Mouse (Mus musculus) left cerebral cortex, adult 9 months (tissue): ENCODE results near the gene Atxn7.

ENCODE experiments used
- DNase-seq, 2 experiments: peaks; one replicate each; pipeline ENCODE4 v3.0.0; 2022; ENCODE audit warnings: low spot score in 2 of 2

Atxn7 gene

DNA sequence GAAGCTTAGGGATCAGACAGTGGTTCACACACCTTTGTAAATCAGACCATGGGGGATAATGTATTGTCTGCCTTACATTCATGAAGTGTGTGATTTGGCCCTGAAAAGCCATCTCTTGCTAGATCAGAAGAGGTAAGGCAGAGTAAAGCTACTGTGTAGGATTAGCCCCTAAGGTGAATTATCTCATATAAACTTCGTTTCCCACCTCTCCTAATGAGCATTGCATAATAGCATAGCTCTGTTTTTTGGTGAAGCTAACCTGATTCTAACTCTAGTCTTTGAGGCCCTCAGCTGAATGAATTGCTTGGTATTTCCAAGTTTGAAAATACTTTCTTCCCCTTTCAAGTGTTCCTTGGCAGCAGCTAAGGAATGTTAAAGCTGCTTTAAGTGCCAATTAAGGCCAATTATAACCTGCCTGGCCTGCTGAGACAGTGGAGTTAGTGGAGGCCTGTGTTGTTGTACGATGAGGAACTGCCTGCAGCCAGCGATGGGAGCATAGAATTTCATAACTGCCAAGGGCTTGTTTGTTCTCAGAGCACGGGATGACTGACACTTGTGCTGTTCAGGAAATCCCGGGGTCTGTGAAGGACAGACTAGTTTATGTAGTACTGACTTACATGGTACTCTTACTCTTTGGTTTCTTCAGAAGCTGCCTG is 103.4 kb downstream of the Atxn7 start:
- no peak for DNase-seq

GRCm38 (mm10) chr14:14065142-14065498 is 103.9 kb downstream of the Atxn7 start:
- no peak for DNase-seq

DNA sequence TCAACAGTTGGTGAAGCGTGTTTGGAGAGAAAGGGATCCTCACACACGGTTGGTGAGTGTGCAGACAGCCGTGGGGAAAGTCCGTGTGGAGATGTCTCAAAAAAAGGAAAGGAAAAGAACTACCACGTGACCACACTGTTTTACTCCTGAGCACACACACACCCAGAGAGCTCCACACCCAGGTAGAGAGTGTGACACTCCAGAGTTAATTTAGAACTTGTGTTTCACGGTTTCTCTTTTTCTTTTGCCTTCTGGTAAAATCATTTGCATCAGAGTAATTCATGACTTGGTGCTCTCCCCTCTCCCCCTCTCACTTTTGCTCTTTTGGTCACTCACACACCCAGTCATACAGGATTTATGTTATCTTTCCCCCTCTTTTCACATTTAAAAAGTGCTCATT is 105.0 kb downstream of the Atxn7 start:
- DNase-seq: no peak

DNA sequence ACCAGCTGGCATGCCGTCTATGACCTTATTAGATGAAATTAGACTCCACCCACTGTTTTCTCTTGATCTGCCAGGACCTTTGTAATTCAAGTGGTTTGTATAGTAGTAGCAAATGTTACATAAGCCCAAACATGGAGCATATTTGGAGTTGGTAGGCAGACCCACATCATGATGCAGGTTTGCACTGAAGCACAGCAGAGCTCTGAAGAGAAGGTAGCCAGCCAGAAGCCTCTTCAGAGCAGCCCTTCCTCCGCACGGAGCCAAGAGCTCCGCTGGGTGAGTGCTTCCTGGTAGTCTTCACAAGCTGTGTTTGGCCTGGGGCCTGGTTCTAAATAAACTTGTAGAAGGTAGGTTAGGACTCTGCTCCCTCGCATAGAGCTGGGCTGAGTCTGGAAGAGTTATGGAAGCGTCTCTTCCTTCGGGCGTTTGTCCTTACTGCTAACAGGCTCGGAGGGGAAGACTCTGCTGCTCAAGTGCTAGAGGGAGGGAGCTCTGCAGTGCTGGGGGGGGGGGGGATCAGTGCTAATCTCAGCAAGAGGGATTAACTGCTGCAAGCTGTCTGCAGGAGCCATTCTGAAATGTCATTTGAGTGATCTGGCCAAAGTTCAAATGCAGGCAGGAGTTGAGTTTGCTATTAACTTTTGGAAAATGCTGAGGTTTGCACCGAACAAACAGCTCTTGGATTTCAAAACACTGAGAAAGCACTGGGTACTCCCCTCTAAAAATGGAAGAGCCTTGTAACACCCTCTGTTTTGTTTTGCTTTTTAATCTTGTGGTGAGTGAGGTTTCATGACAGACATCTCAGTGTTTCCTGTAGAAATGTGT is 106.6 kb downstream of the Atxn7 start:
- DNase-seq: no peak

GRCm38 (mm10) chr14:14068553-14068952 is 107.3 kb downstream of the Atxn7 start:
- no peak for DNase-seq

DNA sequence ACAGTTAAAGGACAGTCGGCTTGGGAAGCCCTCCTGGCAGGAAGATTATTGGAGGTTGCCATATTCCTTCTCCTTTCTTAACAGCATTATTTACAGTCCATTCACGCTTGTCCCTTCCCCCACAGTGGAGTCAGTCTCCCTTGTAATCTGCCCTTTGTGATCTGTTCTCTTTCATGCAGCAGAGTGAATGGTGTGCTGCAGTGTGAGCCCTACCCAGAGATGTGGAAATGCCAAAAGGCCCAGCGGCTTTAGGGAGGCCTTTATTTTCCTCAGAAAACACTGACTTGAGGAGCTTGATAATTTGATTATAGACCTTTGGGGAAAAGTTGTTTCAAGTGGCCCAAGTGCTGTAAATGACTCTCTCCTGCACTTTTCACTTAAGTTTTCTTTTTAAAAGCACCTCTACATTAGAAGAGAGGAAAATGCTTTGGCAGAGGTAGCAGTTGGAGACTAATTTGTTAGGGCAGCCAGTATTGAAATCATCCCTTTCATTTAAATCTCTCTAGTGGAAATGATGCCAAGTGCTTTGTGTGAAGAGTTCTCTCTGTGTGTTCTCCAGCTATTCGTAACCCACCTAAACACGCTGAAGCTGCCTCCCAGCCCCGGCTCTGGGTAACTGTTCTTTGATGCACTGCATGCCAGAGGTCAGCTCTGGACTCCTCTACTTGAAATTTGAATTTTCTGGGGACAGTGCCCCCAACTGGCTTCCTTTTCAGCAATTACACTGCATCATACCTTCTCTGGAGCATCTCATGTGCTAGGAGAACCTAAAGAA is 109.5 kb downstream of the Atxn7 start:
- DNase-seq: no peak

- DNase-seq: no peak
Measured at GRCm38 (mm10) chr14:14071456-14071855, 110.2 kb downstream of the Atxn7 start.

GRCm38 (mm10) chr14:14080604-14081194 is 119.5 kb downstream of the Atxn7 start:
- DNase-seq: no peak

DNA sequence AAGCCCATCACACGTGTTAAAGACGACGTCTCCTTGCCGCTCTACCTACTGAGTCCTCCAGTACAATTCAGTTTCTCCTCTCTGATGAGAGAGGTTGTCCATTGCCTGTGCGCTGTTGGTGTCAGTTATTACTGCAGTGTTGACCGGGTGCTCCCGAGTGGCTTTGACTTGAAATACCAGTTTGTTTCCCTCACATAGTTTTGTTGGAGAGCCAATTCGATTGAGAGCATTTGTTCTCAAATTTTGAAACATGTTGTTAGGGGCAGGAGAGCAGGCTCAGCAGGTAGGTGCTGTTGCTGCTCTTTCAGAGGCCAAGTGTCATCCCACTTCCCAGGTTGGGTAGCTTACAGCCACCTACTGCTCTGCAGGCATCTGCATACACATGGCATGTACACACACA is 122.6 kb downstream of the Atxn7 start:
- DNase-seq: no peak

DNA sequence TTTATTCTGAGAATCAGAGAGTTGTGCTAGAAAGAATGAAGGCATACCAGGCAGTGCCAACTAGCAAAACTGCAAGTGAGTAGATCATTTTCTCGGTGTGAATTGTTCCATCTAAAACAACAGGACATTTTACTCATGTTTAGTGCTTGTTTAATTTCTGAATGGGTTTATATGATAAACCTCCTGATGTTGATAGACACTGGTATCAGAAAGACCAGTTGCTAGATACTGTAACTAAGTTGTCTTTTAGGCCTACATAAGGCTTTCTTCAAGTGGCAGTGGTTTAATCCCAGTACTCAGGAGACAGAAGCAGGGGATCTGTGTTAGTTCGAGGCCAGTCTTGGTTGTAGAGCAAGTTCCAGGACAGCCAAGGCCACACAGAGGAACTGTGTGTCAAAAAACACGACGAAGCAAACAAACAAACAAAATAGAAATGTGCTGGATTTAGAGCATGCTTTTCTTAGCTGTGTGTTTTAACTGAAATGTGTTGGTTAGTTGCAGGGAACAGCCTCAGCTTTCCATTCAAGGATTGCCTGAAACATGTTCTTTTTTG is 125.5 kb downstream of the Atxn7 start:
- DNase-seq: no peak

DNA sequence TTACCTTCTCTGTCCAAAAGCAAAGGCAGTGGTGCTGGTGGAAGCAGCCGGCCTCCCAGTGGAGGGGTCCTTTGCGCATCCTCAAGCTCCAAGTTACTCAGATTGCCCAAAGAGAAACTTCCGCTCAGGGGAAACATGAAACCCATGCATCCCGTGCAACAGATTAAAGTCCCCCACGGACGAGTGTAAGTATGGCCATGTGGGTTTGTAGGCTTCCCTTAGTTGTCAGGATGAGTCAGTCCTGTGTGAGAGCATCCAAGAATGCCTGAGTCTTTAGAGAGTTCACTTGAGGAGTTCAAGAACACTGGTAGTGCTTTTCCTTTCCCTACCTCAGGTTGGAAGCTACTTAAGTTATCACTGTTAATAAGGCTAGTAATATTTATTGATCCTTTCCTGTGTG is 126.1 kb downstream of the Atxn7 start:
- no peak for DNase-seq

DNA sequence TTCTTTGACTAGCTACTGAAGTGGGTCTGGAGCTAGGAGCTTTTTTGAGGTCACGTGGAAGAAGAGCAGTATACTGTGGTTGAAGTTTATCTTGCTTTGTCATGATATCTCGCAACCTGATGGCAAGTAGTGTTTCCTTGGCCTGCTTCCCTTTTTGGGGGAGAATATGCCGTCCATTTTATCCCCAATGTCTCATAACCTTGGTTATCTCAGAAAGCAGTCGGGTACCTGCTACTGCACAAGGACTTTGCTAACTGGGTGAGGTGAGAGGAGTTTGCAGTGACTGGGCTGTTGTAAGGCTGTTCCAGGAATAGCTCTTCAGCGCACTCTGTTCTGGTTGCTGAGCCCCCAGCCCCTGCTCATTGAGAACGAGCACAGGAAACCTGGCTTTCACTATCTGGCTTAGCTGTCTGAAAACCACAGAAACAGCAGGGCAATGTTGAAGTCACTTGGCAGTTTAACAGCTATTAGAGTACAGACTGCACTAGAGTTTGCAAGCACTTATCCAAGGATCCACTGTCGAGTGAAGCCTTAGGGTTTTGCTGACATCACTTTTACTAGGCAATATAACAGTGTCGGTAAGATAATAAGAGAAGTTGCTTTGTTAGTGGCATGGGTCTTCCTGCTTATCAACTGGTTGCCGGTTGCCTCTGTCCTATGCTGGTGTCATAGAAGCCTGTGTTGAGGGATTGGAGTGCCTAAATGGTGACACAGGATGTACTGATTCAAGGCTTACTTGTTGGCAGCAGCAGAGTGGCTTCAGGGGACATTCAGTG is 127.0 kb downstream of the Atxn7 start:
- no peak for DNase-seq

DNA sequence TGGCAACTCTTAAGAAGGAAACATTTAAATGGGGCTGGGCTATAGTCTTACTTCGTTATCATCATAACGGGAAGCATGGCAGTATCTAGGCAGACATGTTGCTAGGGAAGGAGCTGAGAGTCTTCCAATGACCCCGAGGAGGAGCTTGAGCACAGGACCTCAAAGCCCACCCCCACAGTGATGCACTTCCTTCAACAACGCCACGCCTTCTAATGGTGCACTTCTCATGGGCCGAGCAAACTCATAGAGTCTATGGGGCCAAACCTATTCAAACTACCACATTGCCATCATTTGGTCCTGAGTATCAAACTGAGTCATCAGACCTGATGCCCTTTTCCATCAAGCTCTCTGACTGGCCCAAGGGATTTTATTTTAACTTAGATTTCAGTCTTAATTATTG is 129.3 kb downstream of the Atxn7 start:
- DNase-seq: no peak

DNA sequence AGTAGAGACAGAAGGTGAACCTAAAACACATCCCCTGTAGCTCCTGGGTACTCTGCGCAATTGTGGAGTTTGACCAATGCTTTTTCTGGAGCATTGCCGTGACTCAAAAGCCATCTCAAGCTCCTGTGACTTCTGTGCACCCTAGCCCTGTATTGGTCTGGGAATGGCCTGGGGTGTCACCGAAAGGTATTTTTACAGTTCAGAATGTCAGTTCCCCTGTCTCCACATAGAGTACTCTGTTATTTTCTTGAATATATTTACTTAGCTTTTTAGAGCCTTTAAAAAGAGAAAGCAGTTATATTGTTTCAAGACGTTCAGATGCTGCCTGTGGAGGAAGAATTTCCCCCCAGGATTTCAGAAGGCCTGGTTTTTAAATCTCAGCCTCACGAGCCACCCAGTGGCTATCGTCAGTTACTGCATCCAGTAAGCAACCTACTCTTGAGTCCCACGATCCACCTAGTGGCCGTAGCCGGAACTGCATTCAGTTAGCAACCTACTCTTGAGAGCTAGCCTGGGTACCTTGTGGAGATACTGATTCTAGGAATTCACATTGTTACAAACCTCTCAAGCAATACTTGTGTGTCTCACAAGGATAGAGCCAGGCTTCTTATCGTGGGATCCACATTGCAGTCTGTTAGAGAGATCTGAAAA is 137.2 kb downstream of the Atxn7 start:
- peak; percentile 59 to 95 for DNase-seq

DNA sequence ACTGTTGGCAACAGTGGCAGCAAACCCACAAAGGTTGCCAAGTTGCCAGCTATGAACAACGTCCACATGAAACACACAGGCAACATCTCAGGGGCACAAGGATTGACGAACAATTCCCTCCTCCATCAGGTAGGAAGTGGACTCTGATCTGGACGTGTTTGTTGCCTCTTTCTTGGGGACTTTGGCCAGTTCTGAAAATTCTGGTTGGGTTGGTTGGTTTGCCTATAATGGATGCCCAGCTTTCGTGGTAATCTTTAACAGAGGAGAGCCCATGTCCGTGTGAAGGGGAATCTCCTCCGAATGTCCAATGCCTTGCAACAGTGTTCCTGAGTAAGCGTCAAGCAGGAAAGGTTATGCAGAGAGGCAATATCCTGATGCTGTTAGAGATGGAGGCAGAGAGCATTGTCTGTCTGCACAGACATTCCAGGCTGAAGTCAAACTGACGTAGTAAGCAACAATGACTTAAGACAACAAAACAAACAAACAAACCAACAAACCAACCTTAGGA is 139.6 kb downstream of the Atxn7 start:
- DNase-seq: no peak

DNA sequence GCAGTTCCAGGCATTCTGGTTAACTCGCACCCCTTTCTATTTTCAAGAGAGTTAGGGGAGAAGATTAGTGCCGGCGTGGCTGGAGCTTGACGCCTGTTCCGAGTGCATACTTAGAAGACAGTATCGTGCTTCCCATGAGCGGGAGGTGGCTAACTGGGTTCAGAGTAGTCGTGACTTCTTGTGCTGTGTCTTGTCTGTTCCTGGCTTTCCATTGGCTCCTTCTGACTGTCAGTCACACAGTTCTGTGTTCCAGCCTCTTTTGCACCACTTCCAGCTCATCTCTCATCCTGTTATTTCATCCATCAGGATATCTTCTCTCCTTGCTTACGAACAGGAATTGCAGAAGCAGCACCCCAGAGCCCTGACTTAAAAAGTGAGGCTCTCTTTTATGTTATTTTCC is 140.1 kb downstream of the Atxn7 start:
- DNase-seq: no peak

GRCm38 (mm10) chr14:14104213-14104929 is 143.1 kb downstream of the Atxn7 start:
- DNase-seq: no peak

DNA sequence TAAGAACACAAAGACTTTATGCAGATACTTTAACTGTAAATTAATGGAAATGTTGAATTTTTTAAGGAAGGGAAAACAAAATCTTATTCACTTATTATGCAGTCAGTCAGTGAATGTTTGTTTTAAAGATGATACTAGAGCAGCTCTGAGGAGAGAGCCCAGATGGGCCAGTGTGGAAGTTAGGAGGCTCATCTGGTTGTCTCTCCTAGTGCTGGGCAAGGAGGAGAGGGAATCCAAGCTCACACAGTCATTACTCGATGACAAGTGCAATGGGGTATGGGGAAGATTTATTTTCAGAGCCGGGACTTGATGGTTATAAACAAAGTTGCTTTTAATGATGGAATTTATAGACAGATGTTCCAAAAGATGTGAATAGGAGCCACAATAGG is 143.7 kb downstream of the Atxn7 start:
- no peak for DNase-seq

DNA sequence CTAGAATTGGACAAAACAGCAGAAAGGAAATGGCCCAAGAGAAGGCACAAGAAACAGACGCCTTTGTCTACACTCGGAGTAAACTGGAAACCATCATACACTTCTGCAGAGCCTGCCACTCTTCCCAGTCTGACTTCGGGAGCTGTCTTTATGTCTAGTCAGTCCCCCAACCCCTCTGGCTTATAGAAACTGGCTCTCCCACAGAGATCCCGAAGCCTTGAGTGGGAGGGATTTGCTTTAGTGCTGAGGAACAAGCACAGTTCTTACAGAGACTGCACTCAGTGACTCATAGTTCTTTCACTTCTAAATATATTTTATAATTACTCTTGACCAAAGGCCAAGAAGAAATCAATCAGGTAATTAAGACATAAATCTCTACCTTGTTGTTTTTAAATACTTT is 149.5 kb downstream of the Atxn7 start:
- DNase-seq: no peak
